Mouse (Mus musculus): ENCODE results near the gene Sptbn1.
A peak's percentile ranks its signal among the peaks of the same experiment; 100 is the strongest.
"Not testable (repeated sequence)": the region's sequence is repeated elsewhere in the genome, so short reads cannot be mapped to it uniquely, and the experiment has no call there.

Sptbn1 gene

DNA sequence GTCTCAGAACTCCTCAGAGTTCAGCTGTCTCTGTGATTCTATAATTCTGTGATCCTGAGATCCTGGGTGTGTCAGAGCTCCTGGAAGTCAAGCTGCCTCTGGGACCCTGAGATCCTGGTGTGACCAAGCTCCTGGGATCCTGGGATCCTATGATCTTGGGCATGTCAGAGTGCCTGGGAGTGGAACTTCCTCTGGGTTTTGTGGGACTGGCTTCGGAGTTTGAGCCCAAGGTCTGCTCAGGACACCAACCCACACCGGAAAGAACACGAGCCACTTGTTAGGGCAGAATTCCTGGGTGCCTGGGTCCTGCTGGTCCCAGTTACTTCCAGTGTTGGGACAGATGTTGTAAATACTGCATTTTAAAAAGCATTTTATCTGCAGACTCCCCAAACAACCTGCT is 12.8 kb downstream of the Sptbn1 start:
- DNase-seq (ENCODE audit: low spot score), result not testable (repeated sequence)

- no peak for DNase-seq (ENCODE audit: low spot score)
Observed at GRCm38 (mm10) chr11:30251294-30251904, 16.6 kb downstream of the Sptbn1 start.

DNA sequence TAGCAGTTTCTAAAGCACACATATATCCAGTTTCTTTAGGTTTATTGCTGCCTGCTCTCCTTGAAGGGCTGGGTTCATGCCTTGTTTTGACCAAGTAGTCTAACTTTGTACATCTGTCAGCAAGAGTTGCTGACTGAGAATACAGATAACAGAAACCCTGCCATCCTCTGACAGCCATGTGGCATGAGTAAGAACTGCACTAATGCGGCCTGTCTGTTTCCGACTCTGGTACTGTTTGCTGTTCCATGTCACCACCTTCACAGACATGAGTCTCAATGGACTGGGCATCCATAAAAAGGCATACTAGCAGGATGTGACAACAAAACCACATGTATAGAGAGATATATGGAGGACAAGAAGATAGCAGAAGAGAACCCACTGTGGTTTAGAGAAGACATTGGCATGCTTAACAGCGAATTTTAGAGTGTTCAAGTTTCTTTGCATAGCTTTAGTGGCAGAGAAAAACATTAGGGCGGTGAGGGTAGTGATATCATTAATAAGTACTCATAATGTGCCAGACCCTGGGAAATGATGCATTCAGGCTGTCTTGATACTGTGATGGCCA is 18.4 kb downstream of the Sptbn1 start:
- DNase-seq (ENCODE audit: low spot score), result no peak

- DNase-seq (ENCODE audit: low spot score), result no peak
Observed at GRCm38 (mm10) chr11:30247106-30247505, 20.9 kb downstream of the Sptbn1 start.

DNA sequence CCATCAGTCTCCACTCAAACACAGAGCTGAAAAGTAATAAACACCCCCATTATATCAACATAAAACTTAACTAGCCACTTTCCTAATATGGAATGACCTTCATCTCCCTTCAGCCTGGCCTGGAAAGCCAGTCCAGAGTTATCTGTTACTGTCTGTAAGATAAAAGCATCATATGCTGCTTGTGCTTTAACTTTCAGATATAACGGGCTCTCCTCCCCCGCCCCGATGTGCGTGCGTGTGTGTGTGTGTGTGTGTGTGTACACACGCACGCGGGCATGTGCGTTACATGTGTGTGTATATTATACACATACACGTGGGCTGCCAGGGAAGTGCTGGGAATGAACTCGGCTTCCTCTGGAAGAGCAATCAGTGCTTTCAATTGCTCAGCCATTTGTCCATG is 21.8 kb downstream of the Sptbn1 start:
- no peak for DNase-seq (ENCODE audit: low spot score)

- DNase-seq (ENCODE audit: low spot score), result no peak
Observed at GRCm38 (mm10) chr11:30244172-30244571, 23.8 kb downstream of the Sptbn1 start.

- no peak for DNase-seq (ENCODE audit: low spot score)
Observed at GRCm38 (mm10) chr11:30243591-30243990, 24.4 kb downstream of the Sptbn1 start.

DNA sequence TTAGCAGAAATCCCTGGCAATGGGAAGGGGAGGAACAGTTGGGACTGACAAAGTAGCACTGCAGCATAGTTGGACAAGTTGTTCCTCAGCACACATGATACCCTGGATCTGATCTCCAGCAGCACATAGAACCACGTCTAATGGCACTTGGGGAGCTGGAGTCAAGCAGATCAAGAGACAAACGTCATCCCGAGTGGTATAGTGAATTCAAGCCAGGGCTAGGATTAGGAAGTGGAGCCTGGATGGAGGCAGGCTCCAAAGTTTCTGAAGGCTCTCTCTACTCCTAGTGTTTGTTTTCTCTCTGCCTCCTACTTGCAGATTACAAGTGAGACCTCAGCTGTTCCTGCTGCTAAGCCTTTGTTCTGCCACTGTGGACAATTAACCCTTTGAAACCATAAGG is 27.1 kb downstream of the Sptbn1 start:
- DNase-seq (ENCODE audit: low spot score), result no peak

DNA sequence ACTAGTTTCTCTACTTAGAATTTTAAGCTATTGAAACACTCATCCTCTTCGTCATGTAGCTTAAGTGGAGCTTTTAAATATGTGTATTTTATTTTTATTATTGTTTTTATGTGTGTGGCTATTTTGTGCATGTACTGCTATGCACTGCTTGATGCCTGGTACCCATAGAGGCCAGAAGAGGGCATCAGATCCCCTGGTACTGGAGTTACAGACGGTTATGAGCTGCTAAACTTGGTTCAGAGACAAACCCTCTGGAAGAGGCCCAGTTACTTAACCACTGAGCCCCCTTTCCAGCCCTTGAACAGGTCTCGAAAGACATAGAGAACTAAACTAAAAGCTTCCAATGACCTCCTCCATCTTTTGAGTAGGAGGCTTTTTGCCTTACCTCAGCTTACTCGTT is 30.0 kb downstream of the Sptbn1 start:
- no peak for DNase-seq (ENCODE audit: low spot score)

DNA sequence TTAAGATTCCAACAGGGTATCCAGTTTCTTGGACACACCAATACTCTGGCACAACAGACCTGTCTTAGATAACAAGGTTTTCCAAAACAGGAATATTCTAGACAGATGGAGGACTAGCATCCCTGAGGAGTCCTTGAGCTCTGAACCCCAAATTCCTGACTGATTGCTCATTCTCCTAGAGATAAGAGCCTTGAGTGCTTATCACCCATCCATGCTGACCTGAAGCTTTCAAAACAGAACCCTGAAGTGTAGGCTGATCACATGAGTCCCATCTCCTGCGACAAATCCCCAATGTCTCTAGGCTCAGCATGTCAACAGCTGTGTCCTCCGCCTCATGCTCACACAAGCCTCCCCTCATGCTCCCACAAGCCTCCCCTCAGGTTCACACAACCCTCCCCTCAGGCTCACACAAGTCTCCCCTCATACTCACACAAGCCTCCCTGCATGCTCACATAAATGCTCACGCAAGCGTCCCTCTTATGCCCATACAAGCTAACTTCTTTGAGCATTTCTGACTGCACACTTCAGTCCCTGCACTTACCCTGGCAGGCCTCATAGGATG is 31.2 kb downstream of the Sptbn1 start:
- no peak for DNase-seq (ENCODE audit: low spot score)

- DNase-seq (ENCODE audit: low spot score), result no peak
Observed at GRCm38 (mm10) chr11:30235666-30236065, 32.3 kb downstream of the Sptbn1 start.

- DNase-seq (ENCODE audit: low spot score), result no peak
Observed at GRCm38 (mm10) chr11:30235218-30235617, 32.8 kb downstream of the Sptbn1 start.

DNA sequence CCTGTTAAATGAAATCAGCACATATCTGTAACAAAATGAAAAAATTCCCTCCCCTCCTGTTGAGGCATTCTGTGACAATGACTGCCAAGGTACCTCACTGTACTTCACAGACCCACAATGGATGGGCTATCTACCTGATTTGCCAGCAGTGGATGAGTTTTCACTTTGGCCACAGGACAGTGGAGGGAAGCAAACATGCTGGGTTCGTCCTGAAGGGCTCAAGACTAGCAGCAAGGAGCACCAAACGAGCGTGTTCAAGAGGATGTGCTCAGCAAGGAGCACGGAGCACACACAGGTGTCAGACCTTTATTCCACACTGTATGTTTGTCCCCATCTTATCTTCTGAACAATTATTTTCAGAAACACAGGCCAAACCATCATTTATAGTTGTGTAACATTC is 34.0 kb downstream of the Sptbn1 start:
- no peak for DNase-seq (ENCODE audit: low spot score)

DNA sequence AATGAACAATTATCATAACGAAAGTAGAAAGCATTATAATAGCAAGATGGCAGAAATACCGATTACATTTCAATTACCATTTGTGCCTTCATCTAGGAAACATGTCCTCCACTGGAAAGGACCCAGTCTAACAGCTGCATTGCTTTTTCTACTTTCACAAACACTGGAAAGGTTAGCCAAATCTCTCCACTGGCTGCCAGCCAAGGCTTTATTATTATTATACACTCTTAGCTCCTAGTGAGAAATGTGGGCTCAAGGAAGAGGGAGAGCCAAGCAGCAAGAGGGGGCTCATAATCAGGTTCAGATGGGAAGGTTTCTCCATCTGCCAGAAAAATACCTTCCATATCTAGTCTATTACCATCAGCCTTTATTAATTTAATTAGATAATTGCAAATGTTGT is 35.9 kb downstream of the Sptbn1 start:
- DNase-seq (ENCODE audit: low spot score), result no peak

DNA sequence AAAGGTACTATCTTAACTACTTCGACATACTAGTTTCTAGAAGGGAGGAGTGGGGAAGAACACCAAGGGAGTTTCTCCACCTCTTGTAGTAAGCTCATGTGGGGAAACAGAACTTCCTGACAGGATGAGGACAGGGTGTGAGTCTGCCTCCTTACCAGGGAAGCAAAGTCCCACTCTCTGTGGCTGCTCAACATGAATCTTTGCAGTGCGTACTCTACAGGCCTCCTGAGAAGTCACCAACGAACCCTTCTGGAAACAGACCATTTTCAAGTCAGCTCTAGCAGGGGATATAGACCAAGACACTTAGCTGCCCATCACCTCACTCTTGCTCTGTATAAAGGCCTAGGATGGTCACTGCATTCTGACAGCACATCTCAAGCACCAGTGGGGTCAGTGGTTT is 36.6 kb downstream of the Sptbn1 start:
- no peak for DNase-seq (ENCODE audit: low spot score)

DNA sequence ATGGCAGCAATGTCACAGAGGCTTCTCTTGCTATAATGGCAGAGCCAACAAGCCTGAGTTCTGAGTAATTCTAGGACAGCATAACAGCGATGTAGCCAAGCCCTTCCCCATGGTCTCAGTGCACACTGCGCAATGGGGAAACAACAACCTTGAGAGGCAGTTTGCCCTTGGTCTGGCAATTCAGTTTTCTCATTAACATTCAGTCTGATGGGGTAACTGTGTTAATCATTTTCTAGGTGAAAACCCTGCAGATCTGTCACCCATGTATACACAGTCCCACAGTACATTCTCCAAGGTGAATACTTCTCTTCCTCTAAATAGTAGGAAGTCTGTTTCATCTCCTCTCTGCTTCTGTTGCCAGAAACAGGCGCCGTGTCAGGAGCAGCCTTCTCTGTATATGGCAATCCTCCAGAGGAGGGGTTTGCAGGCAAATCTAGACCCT is 37.6 kb downstream of the Sptbn1 start:
- peak; percentile 65 for DNase-seq (ENCODE audit: low spot score)

DNA sequence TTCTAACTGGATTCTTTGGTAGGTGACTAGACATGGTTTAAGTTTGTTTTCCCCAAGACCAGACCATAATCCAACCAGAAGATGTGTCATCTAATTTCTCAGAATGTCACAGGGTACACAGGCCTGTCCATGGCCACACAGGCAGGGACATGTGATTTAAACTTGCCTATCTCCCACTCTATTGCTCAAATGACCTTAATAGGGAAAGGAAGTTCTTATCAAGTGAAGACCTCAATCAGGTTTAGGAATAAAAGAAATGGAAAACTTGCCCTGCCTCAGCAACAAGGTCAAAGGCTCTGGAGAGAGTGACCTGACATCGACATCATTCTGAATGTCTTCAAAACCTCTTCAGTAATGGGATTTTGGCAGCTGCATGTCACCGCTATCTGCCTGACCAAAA is 41.2 kb downstream of the Sptbn1 start:
- no peak for DNase-seq (ENCODE audit: low spot score)

DNA sequence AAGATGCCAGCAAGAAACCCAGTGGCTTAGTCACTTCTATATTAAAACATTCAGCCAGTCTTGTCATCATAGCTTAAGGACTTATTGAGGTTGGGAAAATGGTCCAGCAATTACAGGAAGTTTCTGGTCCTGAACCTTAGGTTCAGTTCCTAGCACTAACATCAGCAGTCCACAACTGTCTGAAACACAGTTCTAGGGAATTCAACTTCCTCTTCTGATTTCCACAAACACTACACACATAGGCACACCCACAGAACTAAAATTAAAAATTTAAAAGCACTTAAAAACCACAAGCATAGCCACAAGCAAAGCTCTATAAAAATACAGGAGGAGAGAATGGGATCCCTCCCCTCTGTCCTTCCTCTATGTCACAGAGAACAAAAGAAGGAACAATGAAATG is 43.4 kb downstream of the Sptbn1 start:
- no peak for DNase-seq (ENCODE audit: low spot score)

- no peak for DNase-seq (ENCODE audit: low spot score)
Observed at GRCm38 (mm10) chr11:30222636-30223035, 45.3 kb downstream of the Sptbn1 start.

DNA sequence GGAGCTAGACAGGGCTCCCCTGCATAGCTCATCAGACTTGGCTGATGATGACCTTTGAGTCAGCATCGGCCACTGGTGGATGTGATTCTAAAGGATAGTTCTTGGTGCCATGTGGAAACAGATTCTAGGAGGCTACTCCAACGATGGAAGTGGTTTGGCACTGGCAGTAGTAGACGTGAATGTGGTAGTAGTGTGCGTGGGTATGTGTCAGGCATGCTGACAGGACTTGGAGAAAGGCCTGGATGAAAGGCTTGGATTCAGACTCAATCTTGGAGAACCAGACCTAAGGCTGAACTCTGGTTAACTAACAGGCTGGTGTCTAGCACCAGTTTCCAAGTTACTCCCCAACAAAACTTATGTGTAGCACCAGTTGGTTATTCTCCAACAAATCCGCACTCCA is 46.9 kb downstream of the Sptbn1 start:
- DNase-seq (ENCODE audit: low spot score), result no peak

DNA sequence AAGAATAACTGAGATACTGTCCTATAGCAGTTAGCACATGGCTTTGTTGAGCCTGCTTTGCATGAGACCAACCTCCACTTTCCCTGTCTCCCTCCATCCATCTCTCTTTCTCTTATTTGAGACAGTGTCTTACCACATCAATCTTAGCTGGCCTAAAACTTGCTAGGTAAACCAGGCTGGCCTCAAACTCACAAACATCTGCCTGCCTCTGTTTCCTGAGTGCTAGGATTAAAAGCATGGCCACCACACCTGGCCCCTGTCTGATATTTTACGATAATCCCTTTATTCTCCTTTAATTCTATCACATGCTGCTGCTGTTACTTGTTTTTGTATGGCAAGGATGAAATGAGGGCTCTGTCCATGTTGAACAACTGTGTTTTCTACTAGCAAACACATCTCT is 49.6 kb downstream of the Sptbn1 start:
- DNase-seq (ENCODE audit: low spot score), result no peak

DNA sequence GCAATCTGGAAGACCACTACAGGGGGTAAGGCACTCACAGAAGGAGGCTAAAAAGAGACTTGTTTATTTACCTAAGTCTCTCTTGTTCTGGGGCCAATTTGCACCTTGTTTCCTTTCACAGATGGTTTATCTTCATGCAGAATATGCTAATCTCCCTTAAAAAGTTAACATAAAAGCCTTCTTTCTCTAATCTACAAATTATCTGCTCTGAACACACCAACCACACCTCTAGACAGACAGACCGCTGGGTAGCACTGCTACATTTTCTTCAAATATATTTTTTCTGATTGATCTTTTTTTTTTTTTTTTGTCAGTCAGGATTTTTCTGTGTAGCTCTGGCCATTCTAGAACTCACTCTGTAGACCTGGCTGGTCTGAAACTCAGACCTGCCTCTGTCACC is 50.5 kb downstream of the Sptbn1 start:
- no peak for DNase-seq (ENCODE audit: low spot score)

DNA sequence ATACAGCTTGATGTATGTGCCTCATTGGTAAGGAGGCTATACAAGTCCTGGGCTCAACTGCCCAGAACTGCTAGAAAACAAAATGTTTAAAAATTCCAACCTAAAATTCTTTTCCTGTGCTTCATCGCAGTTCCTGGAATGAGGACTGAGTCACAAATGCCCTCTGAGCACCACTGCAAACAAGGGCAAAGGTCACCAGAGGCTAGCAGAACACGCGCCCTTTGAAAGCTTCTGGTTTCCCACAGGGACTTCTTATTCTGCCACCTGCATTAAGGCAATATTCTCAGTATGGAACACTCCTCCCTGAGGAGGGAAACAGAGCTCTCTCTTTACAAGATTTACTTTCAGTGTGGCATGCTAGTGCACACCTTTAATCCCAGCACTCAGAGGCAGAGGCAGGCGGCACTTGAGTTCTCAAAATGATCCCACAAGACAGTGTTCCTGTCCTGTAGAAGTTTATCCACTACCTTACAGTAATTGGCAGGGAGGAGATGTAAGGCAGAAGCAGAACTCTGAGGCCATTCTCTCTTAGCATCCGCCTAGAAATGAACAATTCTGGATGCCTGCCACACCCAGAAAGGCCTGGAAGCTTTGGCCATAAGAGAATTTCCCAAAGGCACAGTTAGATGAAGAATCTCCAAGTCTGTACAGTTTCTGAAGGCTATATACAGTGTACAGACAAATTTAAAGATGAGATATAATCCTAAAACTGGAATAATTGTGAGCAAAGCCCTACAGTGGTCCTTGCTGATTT is 56.1 kb downstream of the Sptbn1 start:
- DNase-seq (ENCODE audit: low spot score), result peak; percentile 81
